Mouse (Mus musculus) kidney, adult 2 months (tissue): ENCODE measurements around the gene Abl2. TPM values are rescaled to one million over a fixed set of nuclear protein-coding genes. Genes with fewer than 3 reads are reported as not detected.

Experiments used
- DNase-seq: peaks from one replicate; pipeline ENCODE4 v3.0.0; 2021
- H3K27ac ChIP-seq: fragments of 200-500 bp; 2 replicates; pipeline ENCODE4 v1.5.1; 2012; ENCODE audit warnings: low read depth, low read length, control low read depth, inconsistent platforms; ENCODE audit not compliant: insufficient read depth
- H3K27me3 ChIP-seq: fragments of 200-500 bp; replicated peaks from 2 replicates; pipeline ENCODE4 v1.6.1; 2012; ENCODE audit warnings: mild to moderate bottlenecking, moderate library complexity, low read length, inconsistent platforms; ENCODE audit not compliant: control insufficient read depth, insufficient read depth
- H3K36me3 ChIP-seq: fragments of 200-500 bp; 2 replicates; pipeline ENCODE4 v1.6.1; 2012; ENCODE audit warnings: mild to moderate bottlenecking, moderate library complexity, low read length, inconsistent platforms; ENCODE audit not compliant: control insufficient read depth, insufficient read depth
- H3K4me1 ChIP-seq: fragments of 200-500 bp; 2 replicates; pipeline ENCODE4 v1.6.1; 2011; ENCODE audit warnings: low read length; ENCODE audit not compliant: control insufficient read depth, insufficient read depth
- H3K4me3 ChIP-seq: fragments of 200-500 bp; 2 replicates; pipeline ENCODE4 v1.5.1; 2011; ENCODE audit warnings: mild to moderate bottlenecking, low read depth, low read length, control low read depth; ENCODE audit not compliant: insufficient read depth
- CTCF ChIP-seq: fragments of 200-500 bp; conservative IDR thresholded peaks from 2 replicates; pipeline ENCODE4 v1.5.1; 2011; ENCODE audit warnings: low read depth, mild to moderate bottlenecking, control low read depth, low read length, moderate library complexity, mixed read lengths; ENCODE audit not compliant: insufficient read depth, insufficient read length
- POLR2A ChIP-seq: fragments of 200-500 bp; IDR thresholded peaks from one replicate; pipeline ENCODE4 v1.6.1; 2011; ENCODE audit warnings: low read depth, low read length, control low read depth
- WGBS: fragments of 180-500 bp; shearing (Covaris S2); methylation state at CpG from one replicate; pipeline ENCODE4 v1.1.7; 2018; 5-methylcytosine and 5-hydroxymethylcytosine counted together
- polyA plus RNA-seq: library from polyadenylated mRNA; depleted of rRNA; stranded (reverse); fragments of >200 nt; gene quantifications from 2 replicates; pipeline ENCODE4 v1.2.3, GENCODE M21; 2012

Gene Abl2
- polyA plus RNA-seq, 1 experiment, result 7.5 TPM

GRCm38 (mm10) chr1:156537031-156537430 lies 21.6 kb upstream of the Abl2 start:
- Histone ChIP-seq H3K27me3 (no peaks in the 10 kb centered on the region), H3K4me3 (no peak overlapping the region), H3K27ac (no peak overlapping the region), H3K4me1 (no peaks in the 10 kb centered on the region; the same call in 1 of the 2 replicates), H3K36me3 (no peaks in the 10 kb centered on the region)
- DNase-seq, result no peak
- TF ChIP-seq POLR2A (no peak), CTCF (no peak)
- WGBS, result 75% methylated on average over 2 of the region's 2 CpGs

GRCm38 (mm10) chr1:156537701-156538100 lies 20.9 kb upstream of the Abl2 start:
- 49% methylated on average over 6 of the region's 6 CpGs for WGBS

GRCm38 (mm10) chr1:156538382-156538781 lies 20.2 kb upstream of the Abl2 start:
- DNase-seq, result no peak
- H3K36me3 ChIP-seq, result no peaks in the 10 kb centered on the region
- H3K4me1 ChIP-seq, result no peaks in the 10 kb centered on the region; the same call in 1 of the 2 replicates
- no peaks in the 10 kb centered on the region for H3K27me3 ChIP-seq
- TF ChIP-seq POLR2A (no peak), CTCF (0 out of 2 replicates have a peak, but pooled peaks have one; percentile 3)
- WGBS, result 83% methylated on average over 3 of the region's 3 CpGs
- no peak overlapping the region for H3K4me3 ChIP-seq
- H3K27ac ChIP-seq, result no peak overlapping the region

More at GRCm38 (mm10) chr1:156537701-156538100, 20.9 kb upstream of the Abl2 start:
- H3K4me3 ChIP-seq, result no peak overlapping the region
- H3K4me1 ChIP-seq, result no peaks in the 10 kb centered on the region; the same call in 1 of the 2 replicates
- peak; percentile 77 for DNase-seq
- H3K36me3 ChIP-seq, result no peaks in the 10 kb centered on the region
- peak overlapping the region; percentile 45; the same call in 1 of the 2 replicates for H3K27ac ChIP-seq
- no peaks in the 10 kb centered on the region for H3K27me3 ChIP-seq
- TF ChIP-seq POLR2A (no peak), CTCF (no peak)

GRCm38 (mm10) chr1:156539787-156540560 lies 18.6 kb upstream of the Abl2 start:
- Histone ChIP-seq H3K36me3 (no peaks in the 10 kb centered on the region), H3K27ac (no peak overlapping the region), H3K4me3 (no peak overlapping the region), H3K4me1 (no peaks in the 10 kb centered on the region; the same call in 1 of the 2 replicates), H3K27me3 (no peaks in the 10 kb centered on the region)
- TF ChIP-seq POLR2A, result no peak
- peak; percentile 62 for TF ChIP-seq CTCF
- 31% methylated on average over 4 of the region's 4 CpGs for WGBS
- peak; percentile 57 for DNase-seq

- WGBS, result 34% methylated on average over 12 of the region's 12 CpGs
- TF ChIP-seq POLR2A (no peak), CTCF (no peak)
- H3K4me1 ChIP-seq, result no peaks in the 10 kb centered on the region
- no peak for DNase-seq
- H3K4me3 ChIP-seq, result no peak overlapping the region
- no peak overlapping the region for H3K27ac ChIP-seq
- H3K27me3 ChIP-seq, result no peaks in the 10 kb centered on the region
- no peaks in the 10 kb centered on the region for H3K36me3 ChIP-seq
These were observed 14.6 kb upstream of the Abl2 start for GRCm38 (mm10) chr1:156543999-156544398.

- Histone ChIP-seq H3K27me3 (no peaks in the 10 kb centered on the region), H3K4me1 (peaks cover 8% of the 10 kb centered on the region; the same call in 1 of the 2 replicates), H3K27ac (peak overlapping the region; percentile 57), H3K36me3 (no peaks in the 10 kb centered on the region), H3K4me3 (peak overlapping the region; percentile 76)
- WGBS, result under 1% methylated on average over 65 of the region's 66 CpGs
- peak; percentile 39 for DNase-seq
- TF ChIP-seq CTCF (no peak), POLR2A (no peak)
These were observed 509 bp downstream of the Abl2 start for GRCm38 (mm10) chr1:156558950-156559640.

- Histone ChIP-seq H3K27ac (no peak overlapping the region), H3K27me3 (no peaks in the 10 kb centered on the region), H3K4me1 (peaks cover 8% of the 10 kb centered on the region; the same call in 1 of the 2 replicates), H3K36me3 (no peaks in the 10 kb centered on the region), H3K4me3 (peak overlapping the region; percentile 76)
- no peak for DNase-seq
- 13% methylated on average over 8 of the region's 8 CpGs for WGBS
- no peak for TF ChIP-seq POLR2A
- no peak for TF ChIP-seq CTCF
These were observed 1.0 kb downstream of the Abl2 start for GRCm38 (mm10) chr1:156559641-156560020.
